In the genomic region with DNA sequence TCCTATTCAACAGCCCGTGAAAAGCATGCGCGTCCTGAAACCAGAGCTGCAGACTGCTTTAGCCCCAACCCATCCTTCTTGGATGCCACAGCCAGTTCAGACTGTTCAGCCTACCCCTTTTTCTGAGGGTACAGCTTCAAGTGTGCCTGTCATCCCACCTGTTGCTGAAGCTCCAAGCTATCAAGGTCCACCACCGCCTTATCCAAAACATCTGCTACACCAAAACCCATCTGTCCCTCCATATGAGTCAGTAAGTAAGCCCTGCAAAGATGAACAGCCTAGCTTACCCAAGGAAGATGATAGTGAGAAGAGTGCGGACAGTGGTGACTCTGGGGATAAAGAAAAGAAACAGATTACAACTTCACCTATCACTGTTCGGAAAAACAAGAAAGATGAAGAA, we compare ENCODE assay signal across 18 mouse cellular contexts. TPM values are rescaled to one million over a fixed set of nuclear protein-coding genes. Genes with fewer than 3 reads are reported as not detected.
A peak's percentile ranks its signal among the peaks of the same experiment; 100 is the strongest.
DNase-seq lines count a peak whose midpoint lies in the region.
"Had no signal": no experiment of that assay in that cellular context is flagged by ENCODE, and none has a peak within 500 bp of the region (broad histone marks: within the 10 kb centered on the region; RNA-seq: fewer than 3 reads in every experiment).

No protein-coding gene starts in this region.

- peak; percentile 76 for DNase-seq in heart, adult 11 months
- DNase-seq in heart, adult 8-10 months (ENCODE audit: low spot score), result no peak
- DNase-seq in layer of hippocampus, adult 11-12 months (ENCODE audit: low spot score), result peak; percentile 21
- DNase-seq in layer of hippocampus, adult 9-10 months (ENCODE audit: low spot score), result no peak
- DNase-seq in left cerebral cortex, postnatal 25 days (ENCODE audit: low spot score in 2 of 2), result peak; percentile 17 to 34
- no peak for DNase-seq in left cerebral cortex, adult 8-10 months (ENCODE audit: low spot score in 2 of 2)
- DNase-seq: adrenal gland, postnatal 10 days; adrenal gland, postnatal 36 days; B cell, adult 2 months; cerebellum, adult 11 months; cerebellum, adult 2 months; cerebellum, adult 9-11 months; cerebellum, postnatal 25 days; forebrain, postnatal 0 days; gastrocnemius, postnatal 10 days; gastrocnemius, postnatal 36 days; heart, postnatal 14 days; heart, postnatal 4 days had no signal

- intact Hi-C loops in left cerebral cortex, postnatal 25 days (cut with DNase I), result no loop called here

RNA-seq across cellular contexts. Expression of a gene that starts 21.6 kb away (rescaled TPM):
- 10 to 100 TPM; 10.5 to 12.1 (median 10.8) TPM for total RNA-seq in heart, adult 8-10 months (2022)
- total RNA-seq in left cerebral cortex, postnatal 25 days (2021), result 10 to 100 TPM; 33.7 to 33.9 TPM
- 10 to 100 TPM; 28.9 to 33.0 (median 31.6) TPM for total RNA-seq in left cerebral cortex, adult 8-10 months (2022)

RNA-seq across cellular contexts. Expression of a gene that starts 21.6 kb away (rescaled TPM):
- 100 to 1,000 TPM in 1 of 4 experiments, 10 to 100 TPM in 3; 94.3 to 102 (median 98.0) TPM for total RNA-seq in heart, adult 8-10 months (2022)
- 100 to 1,000 TPM; 174 to 185 TPM for total RNA-seq in left cerebral cortex, postnatal 25 days (2021)
- total RNA-seq in left cerebral cortex, adult 8-10 months (2022), result 100 to 1,000 TPM; 193 to 200 (median 195) TPM

RNA-seq across cellular contexts. Expression of a gene that starts 23.2 kb away (rescaled TPM):
- 10 to 100 TPM; 10.1 to 14.0 (median 13.7) TPM for total RNA-seq in heart, adult 8-10 months (2022)
- 10 to 100 TPM; 15.6 to 16.3 TPM for total RNA-seq in left cerebral cortex, postnatal 25 days (2021)
- total RNA-seq in left cerebral cortex, adult 8-10 months (2022), result 10 to 100 TPM; 13.7 to 15.5 (median 14.5) TPM

RNA-seq across cellular contexts. Expression of a gene that starts 35.3 kb away (rescaled TPM):
- 1 to 10 TPM; 4.9 to 7.1 (median 6.0) TPM for total RNA-seq in heart, adult 8-10 months (2022)
- 1 to 10 TPM; 4.1 to 4.2 TPM for total RNA-seq in left cerebral cortex, postnatal 25 days (2021)
- 1 to 10 TPM; 6.3 to 7.3 (median 6.9) TPM for total RNA-seq in left cerebral cortex, adult 8-10 months (2022)

Comparison
In these comparisons a context has a peak if more than half of its experiments do, and no peak if none do; other contexts are left out.
1. DNase-seq: peak in heart, adult 11 months (single experiment), layer of hippocampus, adult 11-12 months (single experiment) and left cerebral cortex, postnatal 25 days (2 of 2); none in heart, adult 8-10 months (single experiment), layer of hippocampus, adult 9-10 months (single experiment) and left cerebral cortex, adult 8-10 months (0 of 2).